Mouse (Mus musculus) CD4-positive, CD25-positive, alpha-beta regulatory T cell, adult 2 months (primary cell): ENCODE measurements around the gene H3f3b.
A peak's percentile ranks its signal among the peaks of the same experiment; 100 is the strongest.

Experiments
- DNase-seq: peaks from one replicate; pipeline ENCODE4 v3.0.0-alpha.2; 2012; ENCODE audit warnings: low read depth, low spot score

The H3f3b gene

DNA sequence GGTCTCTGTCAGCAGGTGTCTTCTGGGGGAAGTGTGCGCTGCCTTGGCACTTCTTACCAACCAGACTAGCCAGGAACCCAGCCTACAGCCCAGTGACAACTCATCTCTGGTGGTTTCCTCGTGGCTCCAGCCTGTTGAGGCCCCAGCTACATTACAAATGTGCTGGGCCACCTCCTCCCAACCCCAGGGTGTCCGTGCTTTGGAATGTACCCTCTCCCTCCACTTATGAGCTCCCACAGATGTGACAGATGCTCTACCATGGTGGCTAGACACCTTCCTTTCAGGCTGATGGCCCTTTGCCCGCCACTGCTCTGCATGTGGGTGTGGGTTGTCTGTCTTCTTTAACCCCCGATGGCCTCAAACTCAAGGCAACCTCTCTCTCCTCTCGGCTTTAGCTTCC, 26.0 kb downstream of the H3f3b start:
- no peak for DNase-seq

- DNase-seq: no peak
Observed at GRCm38 (mm10) chr11:116000607-116001006, 27.2 kb downstream of the H3f3b start.

GRCm38 (mm10) chr11:115999538-116000143, 28.1 kb downstream of the H3f3b start:
- DNase-seq: peak; percentile 87

DNA sequence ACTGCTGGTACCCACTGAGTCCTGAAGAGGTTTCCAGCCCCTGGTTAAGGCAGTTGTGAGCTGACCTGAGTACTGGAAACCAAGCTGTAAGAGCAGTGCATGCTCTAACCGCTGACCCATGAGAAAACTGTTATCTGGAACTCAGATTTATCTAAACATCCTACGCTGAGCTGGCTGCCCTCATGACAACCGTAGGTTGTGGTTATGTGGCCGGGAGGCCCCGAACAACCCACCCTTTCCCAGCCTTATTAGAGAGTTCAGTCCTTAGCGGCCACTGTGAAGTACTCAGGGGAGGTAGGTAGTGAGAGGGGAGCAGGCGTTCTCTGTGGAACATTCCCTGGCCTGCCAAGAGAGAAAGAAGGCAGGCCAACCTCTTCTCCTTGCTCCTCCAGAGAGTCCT, 28.7 kb downstream of the H3f3b start:
- no peak for DNase-seq

- DNase-seq: no peak
Observed at GRCm38 (mm10) chr11:115997662-115998061, 30.1 kb downstream of the H3f3b start.

- no peak for DNase-seq
Observed at GRCm38 (mm10) chr11:115997047-115997446, 30.7 kb downstream of the H3f3b start.

DNA sequence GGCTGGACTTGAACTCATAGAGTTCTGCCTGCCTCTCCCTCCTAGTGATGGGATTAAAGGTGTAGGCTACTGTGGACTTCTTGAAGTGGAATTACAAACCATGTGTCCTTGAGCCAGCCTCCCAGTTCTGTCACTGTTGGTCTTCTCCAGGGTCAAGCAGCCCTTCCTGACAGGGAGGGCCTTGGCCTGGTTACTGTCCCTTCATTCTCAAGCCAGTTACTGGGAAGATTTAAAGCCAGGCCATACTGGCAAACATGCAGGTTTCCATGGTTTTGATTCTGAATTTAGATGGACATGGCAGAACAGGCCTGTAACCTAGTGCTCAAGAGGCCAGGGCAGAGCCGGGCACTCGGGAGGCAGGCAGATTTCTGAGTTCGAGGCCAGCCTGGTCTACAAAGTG, 32.5 kb downstream of the H3f3b start:
- DNase-seq: no peak

DNA sequence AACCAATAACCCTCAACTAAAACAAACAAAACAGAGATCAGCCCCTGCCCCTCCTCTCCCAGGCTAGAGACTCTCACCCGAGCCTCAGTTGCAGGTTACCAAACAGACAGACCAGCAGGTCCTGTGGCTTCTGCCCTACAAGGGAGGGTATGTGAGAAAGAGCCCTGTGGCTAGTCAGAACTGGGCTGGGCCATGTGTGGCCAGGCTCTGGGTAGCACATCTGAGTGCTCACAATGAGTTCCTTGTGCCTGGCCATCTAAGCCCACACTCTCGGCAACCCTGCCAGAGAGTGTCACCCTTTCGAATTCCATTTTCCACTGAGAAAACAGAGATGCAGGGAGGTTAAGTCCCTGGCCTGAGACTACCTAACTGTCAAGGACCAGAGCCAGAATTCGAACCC, 35.7 kb downstream of the H3f3b start:
- DNase-seq: no peak

GRCm38 (mm10) chr11:115989686-115990085, 38.1 kb downstream of the H3f3b start:
- DNase-seq: no peak

DNA sequence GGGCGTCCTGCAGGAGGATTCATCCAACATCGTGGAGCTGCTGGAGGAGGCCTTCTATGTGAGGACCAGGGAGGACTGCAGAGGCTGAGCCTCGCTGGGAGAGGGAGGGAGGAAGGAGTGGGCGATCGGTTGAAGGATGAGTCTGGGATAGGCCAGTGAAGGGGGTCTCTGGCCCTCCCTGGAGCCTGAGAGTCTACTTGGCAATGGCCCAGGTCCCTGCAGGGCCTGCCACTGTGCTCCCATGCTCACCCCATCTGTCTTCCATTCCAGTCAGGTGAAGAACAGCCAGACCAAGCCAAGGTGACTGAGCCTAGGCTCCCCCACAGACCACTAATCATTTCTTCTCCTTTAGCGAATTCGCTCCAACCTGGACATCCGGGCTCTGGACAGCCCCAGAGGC, 44.5 kb downstream of the H3f3b start:
- DNase-seq: no peak

GRCm38 (mm10) chr11:115982472-115982871, 45.3 kb downstream of the H3f3b start:
- DNase-seq: no peak

DNA sequence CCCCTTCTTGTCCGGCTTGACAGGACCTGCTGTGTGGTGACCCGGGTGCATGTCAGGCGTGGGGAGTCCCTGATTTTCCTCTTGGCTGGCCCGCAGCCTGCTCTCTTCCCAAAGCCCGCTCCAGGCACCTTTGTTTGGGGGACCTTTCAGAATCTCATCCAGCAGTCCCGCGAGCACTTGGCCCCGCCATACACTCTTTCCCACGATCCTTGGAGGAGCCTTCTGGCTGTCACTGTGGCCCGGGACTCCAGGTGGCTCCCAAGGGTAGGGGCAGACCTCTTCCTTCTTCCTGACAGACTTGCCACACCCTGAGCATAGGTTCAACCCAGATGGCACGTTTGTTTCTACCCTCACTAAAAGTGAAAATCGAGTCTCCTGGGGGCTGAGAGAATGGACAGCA, 52.2 kb downstream of the H3f3b start:
- DNase-seq: no peak

DNA sequence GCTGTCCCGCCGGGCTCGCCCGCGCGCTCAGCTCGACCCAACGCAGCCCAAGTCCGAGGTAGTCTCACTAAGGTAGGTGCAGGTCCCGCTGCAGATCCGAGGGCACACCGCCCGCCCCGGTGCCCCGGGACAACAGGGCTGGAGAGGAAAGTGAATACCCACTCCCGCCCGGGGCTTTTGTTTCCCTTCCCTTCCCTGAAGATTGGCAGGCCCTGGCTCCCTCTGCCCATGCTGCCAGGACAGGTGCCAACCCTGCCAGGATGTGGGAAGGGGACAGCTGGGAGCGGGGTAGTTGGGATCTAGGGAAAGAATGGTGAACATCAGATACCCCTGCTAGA, 52.7 kb downstream of the H3f3b start:
- DNase-seq: no peak

DNA sequence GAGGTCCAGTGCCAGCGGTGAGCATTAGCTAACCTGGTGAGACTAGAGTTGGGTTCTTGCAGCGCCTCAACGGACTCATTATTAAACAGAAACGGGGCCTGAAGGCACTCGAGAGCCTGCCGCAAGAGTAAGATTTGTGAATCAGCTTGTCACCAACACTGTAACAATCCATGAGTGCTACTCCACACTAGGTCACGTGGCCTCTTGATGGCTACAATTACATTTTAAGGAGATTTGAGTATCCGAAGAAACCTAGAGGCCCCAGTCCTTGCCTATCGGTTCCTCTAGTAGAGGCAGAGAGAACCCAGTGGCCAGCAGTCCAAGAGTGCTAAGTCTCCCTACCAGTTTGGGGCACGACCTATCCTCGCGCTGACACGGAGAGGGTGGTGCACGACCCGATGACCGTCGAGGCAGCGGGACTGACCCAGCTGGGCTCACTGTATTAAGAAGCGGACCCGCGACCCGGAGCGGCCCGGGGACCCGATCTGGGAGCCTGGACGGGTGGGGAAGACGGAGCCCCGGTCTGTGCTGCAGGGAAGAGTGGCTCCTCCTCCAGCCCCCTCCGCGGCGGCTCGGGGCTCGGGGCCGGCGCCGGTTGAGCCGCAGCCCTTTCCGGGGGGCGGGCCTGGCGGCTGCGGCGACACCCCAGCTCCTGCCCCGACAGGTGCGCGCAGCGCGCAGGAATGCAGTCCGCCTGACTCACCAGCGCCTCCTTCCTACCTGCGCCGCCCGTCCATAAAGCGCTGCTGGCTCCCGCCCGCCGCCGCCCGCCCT, 53.3 kb downstream of the H3f3b start, which contains the start of gene Itgb4:
Gene Itgb4 (plus strand): TSS at position 401 of the 774 bp plus-strand sequence.
- peak; percentile 62 for DNase-seq
